Mouse (Mus musculus) myocyte (in vitro differentiated cells): ENCODE results near the gene Fscn2.

Experiments used
- MAX ChIP-seq: IDR thresholded peaks from one replicate; pipeline ENCODE4 v1.6.1; 2011; ENCODE audit warnings: low read depth, mild to moderate bottlenecking, control low read depth
- POLR2A ChIP-seq: IDR thresholded peaks from one replicate; pipeline ENCODE4 v1.6.1; 2011; ENCODE audit warnings: low read depth, mild to moderate bottlenecking, control low read depth, moderate library complexity; ENCODE audit not compliant: insufficient read length
- POLR2AphosphoS2 ChIP-seq: IDR thresholded peaks from one replicate; pipeline ENCODE4 v1.6.1; 2011; ENCODE audit warnings: low read depth, control low read depth; ENCODE audit not compliant: insufficient read length

DNA sequence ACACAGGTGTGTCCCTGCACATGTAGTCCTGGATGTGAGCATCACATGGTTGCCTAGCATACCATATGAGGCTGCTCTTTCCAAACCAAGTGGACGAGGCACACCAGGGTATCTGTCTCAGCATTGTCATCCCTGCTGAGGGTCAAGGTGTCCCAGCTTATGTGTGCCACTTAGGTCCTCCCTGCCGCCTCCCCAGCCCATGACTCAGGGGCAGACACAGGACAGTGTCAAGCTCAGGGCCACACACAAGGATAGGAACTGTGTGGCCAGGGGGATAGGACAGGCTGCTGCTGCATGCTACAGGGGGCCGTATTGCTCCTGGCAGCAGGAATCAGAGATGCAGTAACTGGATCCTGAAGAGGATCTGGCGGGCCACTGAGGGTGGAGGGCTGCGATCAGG, 579 bp upstream of the Fscn2 start:
- TF ChIP-seq MAX (no peak), POLR2A (no peak), POLR2AphosphoS2 (no peak)
